Mouse (Mus musculus) adrenal gland, adult (tissue): Measurements from ENCODE around the gene Ppp1r26.

Experiments used
- DNase-seq, 2 experiments: peaks; one replicate each; pipeline ENCODE4 v3.0.0; 2022 to 2023; ENCODE audit warnings: low spot score in 1 of 2; ENCODE audit not compliant: inconsistent age in 2 of 2

The Ppp1r26 gene

GRCm38 (mm10) chr2:28446515-28447314, at the start of gene Ppp1r26:
Gene Ppp1r26 (plus strand): TSS chr2:28446800.
- peak; percentile 67 to 78 for DNase-seq

DNA sequence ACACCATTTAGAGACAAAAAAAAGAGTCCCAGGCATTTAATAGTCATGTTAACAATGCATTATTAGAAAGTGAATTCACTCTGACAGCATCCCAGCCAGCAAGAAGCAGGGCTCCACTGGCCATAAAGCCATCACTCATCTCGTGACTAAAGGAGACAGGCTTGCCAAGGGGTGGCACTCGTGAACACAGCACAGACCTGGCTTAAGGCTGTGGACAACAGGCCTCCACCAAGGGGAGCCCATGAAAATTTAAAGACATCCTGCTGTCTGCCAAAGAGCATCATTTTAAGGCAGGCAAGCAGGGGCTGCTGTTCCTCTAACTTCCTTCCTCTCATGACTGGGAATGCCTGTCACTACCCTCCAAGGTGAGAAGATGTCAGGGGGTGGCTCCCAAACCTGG, 49.7 kb upstream of the Ppp1r26 start:
- no peak for DNase-seq

DNA sequence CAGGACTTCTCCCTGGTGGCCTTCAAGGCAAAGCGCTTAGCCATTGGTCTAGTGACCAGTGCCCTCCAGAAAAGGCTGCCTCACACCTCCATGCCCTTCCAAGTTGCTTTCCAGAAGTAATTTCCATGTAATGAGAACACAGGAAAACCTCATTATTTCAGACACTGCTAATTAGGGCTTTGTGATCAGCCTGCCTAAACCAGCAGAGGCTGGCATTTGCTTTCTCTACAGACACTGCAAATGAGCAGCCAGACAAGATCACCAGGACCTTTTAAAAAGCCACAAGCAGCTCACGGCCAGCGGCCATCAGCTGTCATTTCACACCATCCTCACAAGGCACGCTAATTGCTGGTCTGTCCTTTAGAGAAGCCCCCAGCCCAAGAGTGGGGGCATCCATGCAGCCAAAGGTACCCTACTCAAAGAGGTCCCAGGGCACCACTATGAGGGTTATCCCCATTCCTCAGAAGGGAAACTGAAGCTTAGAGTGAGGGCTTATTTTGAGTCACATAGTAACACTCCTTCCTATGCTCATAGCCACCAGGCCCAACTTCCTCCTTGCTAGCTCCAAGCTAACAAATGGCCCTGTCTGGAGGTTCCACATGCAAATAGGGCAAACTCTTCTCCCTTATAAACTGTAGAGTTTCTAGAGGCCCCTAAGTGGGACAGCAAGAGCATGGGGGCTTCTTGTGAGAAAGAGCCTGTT, 49.0 kb upstream of the Ppp1r26 start:
- no peak for DNase-seq

- DNase-seq, result peak; percentile 29 to 60
Observed at GRCm38 (mm10) chr2:28401647-28402046, 45.0 kb upstream of the Ppp1r26 start.

DNA sequence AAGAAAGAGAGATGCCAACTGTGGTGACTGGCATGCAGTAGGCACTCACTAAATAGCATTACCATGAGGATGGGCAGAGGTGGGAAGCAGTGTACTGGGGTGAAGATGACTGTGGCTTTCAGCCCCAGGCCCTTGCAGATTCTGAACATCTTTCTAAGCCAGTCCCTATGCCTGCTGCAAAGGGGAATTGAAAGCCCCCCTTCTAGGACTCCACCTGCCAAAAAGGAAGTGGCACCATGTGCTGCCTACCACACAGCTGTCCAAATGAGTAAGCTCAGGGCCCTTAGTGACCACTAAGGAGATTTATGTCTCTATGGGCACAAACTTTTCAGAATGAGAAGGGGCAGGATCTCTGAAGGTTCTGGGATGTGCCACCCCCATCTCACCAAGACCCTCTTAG, 44.5 kb upstream of the Ppp1r26 start:
- DNase-seq, result no peak

- peak in 1 of 2 experiments; percentile 70 for DNase-seq
Observed at GRCm38 (mm10) chr2:28407796-28408195, 38.8 kb upstream of the Ppp1r26 start.

GRCm38 (mm10) chr2:28409144-28409543, 37.5 kb upstream of the Ppp1r26 start:
- DNase-seq, result no peak

GRCm38 (mm10) chr2:28409566-28409965, 37.0 kb upstream of the Ppp1r26 start:
- DNase-seq, result no peak

DNA sequence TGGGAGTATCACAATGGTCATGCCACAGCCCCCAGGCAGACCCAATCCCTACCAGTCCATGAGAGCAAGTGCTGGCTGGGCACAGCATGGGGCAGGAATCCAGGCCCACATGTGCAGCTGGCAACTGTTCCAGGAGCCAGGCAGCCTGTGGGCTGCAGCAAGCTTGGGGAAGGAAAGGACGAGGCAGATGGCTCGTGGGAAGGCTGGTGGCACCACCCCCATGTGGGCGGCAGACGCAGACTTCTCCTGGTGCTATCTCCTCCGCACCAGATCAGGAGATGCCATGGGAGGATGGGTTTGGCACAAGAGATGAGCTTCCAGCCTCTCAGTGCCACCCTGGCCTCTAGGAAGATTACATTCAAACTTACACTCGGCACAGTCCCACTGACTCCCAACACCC, 33.7 kb upstream of the Ppp1r26 start:
- no peak for DNase-seq

DNA sequence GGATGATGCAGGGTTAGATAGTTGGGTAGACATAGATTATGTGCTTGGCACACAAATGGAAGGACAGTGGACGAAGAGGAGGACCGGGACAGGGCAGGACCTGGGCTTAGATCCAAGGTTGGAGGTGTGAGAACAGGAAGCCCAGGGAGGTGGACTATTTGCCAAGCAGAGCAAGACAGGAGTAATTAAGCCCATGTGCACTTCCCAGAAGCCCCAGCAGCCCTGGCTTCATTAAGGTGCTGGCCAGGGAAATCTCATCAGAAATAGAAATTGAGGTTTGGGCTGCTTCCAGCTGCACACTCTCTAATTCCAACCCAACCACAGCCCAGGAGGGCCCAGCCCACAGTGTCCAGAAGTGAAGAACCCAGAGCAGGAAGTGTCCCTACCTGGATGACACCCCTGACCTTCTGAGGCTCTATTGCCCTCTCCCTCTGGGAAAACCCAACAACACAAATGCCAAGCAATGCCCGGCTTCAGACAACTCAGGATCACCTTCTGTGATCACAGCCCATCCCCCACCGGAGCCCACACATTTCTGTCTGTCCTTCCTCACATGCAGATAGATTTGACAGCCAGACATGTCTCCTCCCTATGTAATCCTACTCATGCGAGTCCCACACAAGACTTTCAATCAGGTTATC, 32.4 kb upstream of the Ppp1r26 start:
- DNase-seq, result no peak

DNA sequence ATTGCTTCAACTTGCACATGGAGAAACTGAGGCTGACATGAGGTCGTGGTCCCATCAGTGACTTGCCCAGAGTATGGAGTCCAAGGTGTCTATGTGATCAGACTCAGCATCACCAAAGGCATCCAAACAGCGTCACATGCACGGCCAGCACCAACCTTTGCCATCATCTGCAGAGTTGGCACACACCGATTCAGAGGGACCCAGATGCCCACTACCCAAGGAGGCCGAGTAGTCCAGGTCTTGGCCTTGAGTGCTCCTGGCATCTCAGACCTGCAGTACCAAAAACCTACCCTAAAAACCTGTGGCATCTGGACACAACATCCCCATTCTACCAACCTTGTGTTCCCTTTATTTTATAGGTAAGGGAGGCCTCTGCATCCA, 31.9 kb upstream of the Ppp1r26 start:
- no peak for DNase-seq

- peak; percentile 85 to 88 for DNase-seq
Observed at GRCm38 (mm10) chr2:28415387-28416024, 31.1 kb upstream of the Ppp1r26 start.

DNA sequence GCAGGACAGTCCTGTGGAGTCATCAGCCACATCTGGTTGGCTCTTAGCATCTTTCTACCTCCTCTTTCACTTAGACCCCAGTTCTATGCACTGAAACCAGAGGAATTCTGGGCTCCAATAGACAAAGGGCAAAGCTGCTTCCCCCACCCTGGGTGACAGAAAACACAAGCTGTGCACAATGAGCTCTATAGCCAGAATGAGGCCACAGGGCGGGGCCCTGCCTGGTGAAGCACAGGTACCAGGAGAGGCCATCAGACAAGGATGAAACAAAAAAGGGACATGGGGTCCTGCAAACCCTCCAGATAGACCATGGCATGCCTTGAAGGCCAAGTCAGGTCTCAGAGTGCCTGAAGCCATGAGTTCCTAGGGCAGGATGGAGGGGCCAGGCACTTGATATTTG, 30.1 kb upstream of the Ppp1r26 start:
- DNase-seq, result no peak

- peak; percentile 86 to 96 for DNase-seq
Observed at GRCm38 (mm10) chr2:28418034-28418433, 28.6 kb upstream of the Ppp1r26 start.

GRCm38 (mm10) chr2:28419898-28420297, 26.7 kb upstream of the Ppp1r26 start:
- peak; percentile 82 to 96 for DNase-seq

DNA sequence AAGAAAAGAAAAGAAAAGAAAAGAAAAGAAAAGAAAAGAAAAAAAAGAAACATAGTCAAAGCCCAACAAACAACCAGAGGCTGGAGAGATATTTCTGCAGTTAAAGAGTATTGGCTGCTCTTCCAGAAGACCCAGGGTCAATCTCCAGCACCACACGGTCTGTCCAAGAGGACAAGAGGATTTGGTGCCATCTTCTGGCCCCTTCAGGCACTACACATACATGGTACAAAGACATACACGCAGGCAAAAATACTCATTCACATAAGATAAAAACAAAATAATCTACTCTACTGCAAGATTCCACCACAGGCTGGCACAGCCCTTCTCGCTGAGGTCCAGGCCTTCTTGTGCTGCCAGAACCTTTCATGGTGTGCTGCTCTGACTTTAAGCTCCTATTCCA, 23.4 kb upstream of the Ppp1r26 start:
- peak; percentile 59 to 84 for DNase-seq

DNA sequence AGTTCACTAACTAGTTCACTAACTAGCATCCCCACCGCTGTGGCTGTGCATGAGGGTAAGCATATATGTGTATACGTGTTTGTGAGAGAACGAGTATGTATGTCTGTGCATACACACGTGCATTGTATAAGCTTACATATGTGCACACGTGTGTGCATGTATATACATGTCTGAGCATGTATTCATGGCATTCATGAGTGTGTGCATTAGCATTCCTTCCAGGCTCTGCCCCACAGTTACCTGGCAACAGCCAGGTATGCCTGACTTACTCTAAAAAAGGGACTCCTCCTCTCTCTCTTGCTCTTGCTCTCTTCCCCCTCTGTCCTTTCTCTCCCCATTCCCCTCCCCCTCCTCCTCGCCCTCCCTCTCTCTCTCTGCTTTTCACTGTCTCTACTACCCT, 19.4 kb upstream of the Ppp1r26 start:
- no peak for DNase-seq

GRCm38 (mm10) chr2:28430846-28431245, 15.8 kb upstream of the Ppp1r26 start:
- DNase-seq, result no peak

- peak; percentile 91 to 93 for DNase-seq
Observed at GRCm38 (mm10) chr2:28432811-28433210, 13.8 kb upstream of the Ppp1r26 start.

GRCm38 (mm10) chr2:28433512-28433911, 13.1 kb upstream of the Ppp1r26 start:
- DNase-seq, result no peak

- DNase-seq, result no peak
Observed at GRCm38 (mm10) chr2:28435401-28435800, 11.2 kb upstream of the Ppp1r26 start.
